Mouse (Mus musculus) testis, adult 2 months (tissue): ENCODE measurements around the gene Fam131c.

ENCODE experiments used
- CTCF ChIP-seq: fragments of 200-500 bp; IDR thresholded peaks from 2 replicates; pipeline ENCODE4 v1.5.1; 2012; ENCODE audit warnings: low read depth, mild to moderate bottlenecking, inconsistent platforms, low read length, moderate library complexity; ENCODE audit not compliant: control insufficient read depth, insufficient read depth, insufficient replicate concordance
- POLR2A ChIP-seq: fragments of 200-500 bp; IDR thresholded peaks from 2 replicates; pipeline ENCODE4 v1.6.1; 2012; ENCODE audit warnings: low read depth, mild to moderate bottlenecking, inconsistent platforms, low read length, moderate library complexity; ENCODE audit not compliant: control insufficient read depth

DNA sequence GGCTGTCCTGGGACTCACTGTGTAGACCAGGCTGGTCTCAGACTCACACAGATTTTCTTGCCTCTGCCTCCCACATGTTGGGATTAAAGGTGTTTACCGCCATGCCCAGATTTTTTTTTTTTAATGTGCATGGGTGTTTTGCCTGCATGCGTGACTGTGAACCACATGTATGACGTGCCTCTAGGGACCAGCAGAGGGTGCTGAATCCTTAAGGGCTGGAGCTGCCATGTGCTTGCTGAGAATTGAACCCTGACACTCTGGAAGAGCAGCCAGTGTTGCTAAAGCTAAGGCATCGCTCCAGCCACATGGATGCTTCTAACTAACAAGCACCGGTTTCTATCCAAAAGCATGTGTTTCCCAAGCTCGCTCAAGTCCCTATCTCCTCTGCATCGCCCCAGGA, 18.1 kb downstream of the Fam131c start:
- TF ChIP-seq POLR2A: no peak
- no peak for TF ChIP-seq CTCF
